ENCODE assay signal across 17 mouse cellular contexts in genomic region chr11:96281396-96281795, GRCm38 (mm10). TPM values are rescaled to one million over a fixed set of nuclear protein-coding genes. Genes with fewer than 3 reads are reported as not detected.
DNase-seq lines count a peak whose midpoint lies in the region; ATAC-seq and TF ChIP-seq lines count a peak whose summit lies in the region.
"Had no signal": no experiment of that assay in that cellular context is flagged by ENCODE, and none has a peak within 500 bp of the region (broad histone marks: within the 10 kb centered on the region; RNA-seq: fewer than 3 reads in every experiment).

No protein-coding gene starts in this region.

- ATAC-seq in kidney, embryonic 15.5 days (replicated peaks; ENCODE audit: low FRiP score) = no peak
- no peak for ATAC-seq in neural tube, embryonic 12.5 days (ENCODE audit: low FRiP score, low read depth)
- ATAC-seq: liver, postnatal 0 days had no signal

- no peak for TF ChIP-seq CTCF in kidney, adult 2 months (conservative IDR thresholded peaks at IDR 0.05; ENCODE audit: insufficient read depth, insufficient read length, low read depth, low read length)

- peak overlapping the region; percentile 55 for H3K4me3 ChIP-seq in kidney, adult 2 months (ENCODE audit: insufficient read depth, low read depth, low read length)
- H3K4me3 ChIP-seq in kidney, embryonic 15.5 days (replicated peaks) = peak overlapping the region; percentile 80
- peak overlapping the region; percentile 99 for H3K4me3 ChIP-seq in neural tube, embryonic 12.5 days
- H3K4me3 ChIP-seq: embryonic facial prominence, embryonic 12.5 days; heart, embryonic 15.5 days had no signal

- peak overlapping the region; percentile 99 for H3K27ac ChIP-seq in kidney, adult 2 months (ENCODE audit: insufficient read depth, low read depth, low read length)
- H3K27ac ChIP-seq in kidney, embryonic 15.5 days = peak overlapping the region; percentile 100
- H3K27ac ChIP-seq in neural tube, embryonic 12.5 days = peak overlapping the region; percentile 90
- H3K27ac ChIP-seq: embryonic facial prominence, embryonic 12.5 days; heart, embryonic 15.5 days; limb, embryonic 15.5 days had no signal

- no peaks in the 10 kb centered on the region for H3K36me3 ChIP-seq in kidney, adult 2 months (ENCODE audit: control insufficient read depth, insufficient read depth, low read length)
- no peaks in the 10 kb centered on the region for H3K36me3 ChIP-seq in kidney, embryonic 15.5 days
- peaks cover 3% of the 10 kb centered on the region; the same call in 1 of the 2 replicates for H3K36me3 ChIP-seq in neural tube, embryonic 12.5 days
- H3K36me3 ChIP-seq: embryonic facial prominence, embryonic 12.5 days; heart, embryonic 15.5 days; limb, embryonic 15.5 days had no signal

- H3K4me1 ChIP-seq in kidney, adult 2 months (ENCODE audit: control insufficient read depth, insufficient read depth, low read length) = peaks cover 5% of the 10 kb centered on the region; the same call in 1 of the 2 replicates
- H3K4me1 ChIP-seq in kidney, embryonic 15.5 days = peaks cover 55% of the 10 kb centered on the region
- H3K4me1 ChIP-seq in neural tube, embryonic 12.5 days = peaks cover 41% of the 10 kb centered on the region

- peak; percentile 35 for DNase-seq in adrenal gland, postnatal 14 days
- DNase-seq in adrenal gland, postnatal 4 days (ENCODE audit: low spot score in 2 of 2) = no peak
- peak; percentile 64 for DNase-seq in kidney, adult 2 months
- DNase-seq in kidney, postnatal 14 days = no peak
- DNase-seq in right cerebral cortex, adult 2 months (ENCODE audit: low spot score in 2 of 2) = no peak
- DNase-seq in frontal cortex, postnatal 36 days (ENCODE audit: low spot score in 2 of 2) = no peak
- DNase-seq: cerebellum, postnatal 36 days; liver, postnatal 0 days; lung, postnatal 4 days; midbrain, embryonic 14.5 days; thymus, postnatal 36 days had no signal

- TF ChIP-seq POLR2A in kidney, adult 2 months (IDR thresholded peaks at IDR 0.05; ENCODE audit: low read depth, low read length) = no peak

- H3K9ac ChIP-seq in kidney, embryonic 15.5 days = peak overlapping the region; percentile 96
- peak overlapping the region; percentile 100 for H3K9ac ChIP-seq in neural tube, embryonic 12.5 days
- H3K9ac ChIP-seq: embryonic facial prominence, embryonic 12.5 days; heart, embryonic 15.5 days; limb, embryonic 15.5 days; liver, postnatal 0 days had no signal

- peak overlapping the region; percentile 90 for H3K4me2 ChIP-seq in kidney, embryonic 15.5 days
- H3K4me2 ChIP-seq in neural tube, embryonic 12.5 days (replicated peaks) = peak overlapping the region; percentile 100
- H3K4me2 ChIP-seq: embryonic facial prominence, embryonic 12.5 days; heart, embryonic 15.5 days; limb, embryonic 15.5 days had no signal

- WGBS in kidney, adult 2 months = 15% methylated on average over 18 of the region's 18 CpGs
- WGBS in kidney, embryonic 15.5 days = 7% methylated on average over 18 of the region's 18 CpGs
- WGBS in neural tube, embryonic 12.5 days = 2% methylated on average over 18 of the region's 18 CpGs

- no peaks in the 10 kb centered on the region for H3K9me3 ChIP-seq in kidney, embryonic 15.5 days (replicated peaks)
- no peaks in the 10 kb centered on the region for H3K9me3 ChIP-seq in neural tube, embryonic 12.5 days
- H3K9me3 ChIP-seq: embryonic facial prominence, embryonic 12.5 days; heart, embryonic 15.5 days; limb, embryonic 15.5 days had no signal

- H3K27me3 ChIP-seq in kidney, adult 2 months (replicated peaks; ENCODE audit: control insufficient read depth, insufficient read depth, low read length) = no peaks in the 10 kb centered on the region
- peaks cover 7% of the 10 kb centered on the region; the same call in 1 of the 2 replicates for H3K27me3 ChIP-seq in kidney, embryonic 15.5 days
- H3K27me3 ChIP-seq in neural tube, embryonic 12.5 days (replicated peaks) = 0 out of 2 replicates have a peak, but pooled peaks cover 3% of the 10 kb centered on the region

RNA-seq across cellular contexts. Expression of gene Hoxb8, which starts 0.3 kb away (rescaled TPM):
- 56.7 and 59.4 TPM in 2 replicates for total RNA-seq in adrenal gland, postnatal 14 days (2021)
- total RNA-seq in adrenal gland, postnatal 4 days (2021) = 10 to 100 TPM; 58.4 to 61.2 TPM
- polyA plus RNA-seq in kidney, adult 2 months (2012; rRNA removed) = 51.7 and 69.9 TPM in 2 replicates
- 8.9 and 9.8 TPM in 2 replicates for polyA plus RNA-seq in kidney, embryonic 15.5 days (2015; fragmentation: Nextera tagmentation; extraction: Ambion mirVana)
- polyA plus RNA-seq in neural tube, embryonic 12.5 days (2016; fragmentation: Nextera tagmentation; extraction: Ambion mirVana) = 35.7 and 53.3 TPM in 2 replicates
- total RNA-seq: CH12.LX had no signal
- polyA plus RNA-seq: embryonic facial prominence, embryonic 12.5 days; heart, embryonic 15.5 days; liver, postnatal 0 days; midbrain, embryonic 14.5 days had no signal

RNA-seq across cellular contexts. Expression of gene Hoxb7, which starts 5.0 kb away (rescaled TPM):
- total RNA-seq in adrenal gland, postnatal 14 days (2021) = 34.3 and 37.8 TPM in 2 replicates
- total RNA-seq in adrenal gland, postnatal 4 days (2021) = 10 to 100 TPM; 39.4 to 49.8 TPM
- polyA plus RNA-seq in kidney, adult 2 months (2012; rRNA removed) = 15.5 and 16.5 TPM in 2 replicates
- 58.5 and 62.7 TPM in 2 replicates for polyA plus RNA-seq in kidney, embryonic 15.5 days (2015; fragmentation: Nextera tagmentation; extraction: Ambion mirVana)
- 97.1 and 101 TPM in 2 replicates for polyA plus RNA-seq in neural tube, embryonic 12.5 days (2016; fragmentation: Nextera tagmentation; extraction: Ambion mirVana)
- total RNA-seq: CH12.LX had no signal
- polyA plus RNA-seq: embryonic facial prominence, embryonic 12.5 days; midbrain, embryonic 14.5 days had no signal

RNA-seq across cellular contexts. Expression of gene Hoxb9, which starts 10.1 kb away (rescaled TPM):
- total RNA-seq in adrenal gland, postnatal 14 days (2021) = 99.3 and 156 TPM in 2 replicates
- 10 to 100 TPM; 86.0 to 93.6 TPM for total RNA-seq in adrenal gland, postnatal 4 days (2021)
- 27.8 and 29.6 TPM in 2 replicates for polyA plus RNA-seq in kidney, adult 2 months (2012; rRNA removed)
- 22.3 and 27.2 TPM in 2 replicates for polyA plus RNA-seq in kidney, embryonic 15.5 days (2015; fragmentation: Nextera tagmentation; extraction: Ambion mirVana)
- 76.1 and 90.5 TPM in 2 replicates for polyA plus RNA-seq in neural tube, embryonic 12.5 days (2016; fragmentation: Nextera tagmentation; extraction: Ambion mirVana)
- total RNA-seq: CH12.LX had no signal
- polyA plus RNA-seq: liver, postnatal 0 days; midbrain, embryonic 14.5 days had no signal

RNA-seq across cellular contexts. Expression of gene Hoxb6, which starts 10.9 kb away (rescaled TPM):
- 35.7 and 39.8 TPM in 2 replicates for total RNA-seq in adrenal gland, postnatal 14 days (2021)
- total RNA-seq in adrenal gland, postnatal 4 days (2021) = 10 to 100 TPM; 43.6 to 47.9 TPM
- 62.7 and 67.9 TPM in 2 replicates for polyA plus RNA-seq in kidney, adult 2 months (2012; rRNA removed)
- 47.1 and 49.1 TPM in 2 replicates for polyA plus RNA-seq in kidney, embryonic 15.5 days (2015; fragmentation: Nextera tagmentation; extraction: Ambion mirVana)
- polyA plus RNA-seq in neural tube, embryonic 12.5 days (2016; fragmentation: Nextera tagmentation; extraction: Ambion mirVana) = 145 and 151 TPM in 2 replicates
- polyA plus RNA-seq: embryonic facial prominence, embryonic 12.5 days; liver, postnatal 0 days; midbrain, embryonic 14.5 days had no signal

RNA-seq across cellular contexts. Expression of gene Hoxb5, which starts 21.7 kb away (rescaled TPM):
- 17.1 and 18.7 TPM in 2 replicates for total RNA-seq in adrenal gland, postnatal 14 days (2021)
- 10 to 100 TPM; 26.5 to 27.8 TPM for total RNA-seq in adrenal gland, postnatal 4 days (2021)
- 7.7 and 8.4 TPM in 2 replicates for polyA plus RNA-seq in kidney, adult 2 months (2012; rRNA removed)
- 18.8 and 20.2 TPM in 2 replicates for polyA plus RNA-seq in kidney, embryonic 15.5 days (2015; fragmentation: Nextera tagmentation; extraction: Ambion mirVana)
- polyA plus RNA-seq in neural tube, embryonic 12.5 days (2016; fragmentation: Nextera tagmentation; extraction: Ambion mirVana) = 79.2 and 94.7 TPM in 2 replicates
- polyA plus RNA-seq: midbrain, embryonic 14.5 days had no signal

Comparison
In these comparisons a context has a peak if more than half of its experiments do, and no peak if none do; other contexts are left out.
1. DNase-seq: peak in adrenal gland, postnatal 14 days (single experiment) and kidney, adult 2 months (single experiment); none in adrenal gland, postnatal 4 days (0 of 2), kidney, postnatal 14 days (single experiment), right cerebral cortex, adult 2 months (0 of 2) and frontal cortex, postnatal 36 days (0 of 2).
2. Peak in every context shown above with its lines, with median percentiles within 50 percentile points of each other: H3K27ac ChIP-seq and H3K4me3 ChIP-seq.